Mouse (Mus musculus): ENCODE data around the gene Styx. TPM values are rescaled to one million over a fixed set of nuclear protein-coding genes. Genes with fewer than 3 reads are reported as not detected.

The Styx gene
- 44.1 TPM for polyA plus RNA-seq (2014; fragmentation: Illumina TruSeq; extraction: RNeasy Lipid Tissue Mini Kit (QIAGEN cat#74804); ENCODE audit: low read depth, low replicate concordance)

DNA sequence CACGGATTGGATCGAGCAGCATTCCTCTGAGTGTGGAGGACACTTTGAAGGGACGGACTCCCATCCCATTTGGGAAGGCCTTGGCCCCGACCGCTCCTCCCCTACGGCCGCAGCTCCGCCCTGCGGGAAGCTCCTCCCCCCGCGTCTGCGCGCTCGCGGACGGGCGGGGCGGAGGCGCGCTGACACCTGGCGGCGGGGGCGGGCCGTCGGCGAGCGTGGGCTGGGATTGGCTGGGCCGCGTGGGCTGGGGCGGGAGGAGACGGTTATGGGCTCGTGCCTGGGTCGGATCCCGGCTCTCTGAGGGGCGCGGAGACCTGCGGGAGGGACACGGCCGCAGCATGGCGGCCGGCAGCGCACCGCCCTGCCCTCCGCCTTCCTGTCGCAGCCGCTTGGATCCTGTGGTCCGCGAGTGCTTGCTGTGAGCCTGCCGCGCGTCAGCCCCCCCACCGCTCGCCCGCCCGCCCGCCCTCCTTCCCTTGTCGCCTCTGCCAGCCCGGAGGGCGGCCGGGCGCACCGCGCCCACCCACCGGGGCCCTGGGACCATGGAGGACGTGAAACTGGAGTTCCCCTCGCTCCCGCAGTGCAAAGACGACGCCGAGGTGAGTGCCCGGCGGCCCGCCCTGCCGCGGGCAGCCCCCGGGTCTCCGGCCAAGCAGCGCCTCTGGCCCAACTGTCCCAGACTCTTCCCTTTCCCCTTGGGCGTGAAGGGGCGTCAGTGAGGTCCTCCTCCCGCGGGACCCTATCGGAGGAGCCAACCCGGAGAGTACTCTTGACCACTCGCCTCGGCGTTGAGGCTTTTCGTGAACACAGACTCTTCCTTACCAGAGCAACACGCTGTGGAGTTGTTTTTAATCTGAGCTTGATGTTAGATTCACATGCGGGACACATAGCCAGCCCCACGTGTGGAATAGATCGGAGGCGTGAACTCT lies at the start of gene Styx:
TSS of gene Styx (plus strand) at position 163 of the 929 bp plus-strand sequence.

GRCm38 (mm10) chr14:45318426-45319236 lies 32.3 kb upstream of the Styx start, which contains the start of gene Ero1l:
Ero1l (minus strand) TSS chr14:45318771.

GRCm38 (mm10) chr14:45329589-45330181 lies 21.2 kb upstream of the Styx start, which contains the start of gene Psmc6:
Psmc6 (plus strand) TSS chr14:45329788.

DNA sequence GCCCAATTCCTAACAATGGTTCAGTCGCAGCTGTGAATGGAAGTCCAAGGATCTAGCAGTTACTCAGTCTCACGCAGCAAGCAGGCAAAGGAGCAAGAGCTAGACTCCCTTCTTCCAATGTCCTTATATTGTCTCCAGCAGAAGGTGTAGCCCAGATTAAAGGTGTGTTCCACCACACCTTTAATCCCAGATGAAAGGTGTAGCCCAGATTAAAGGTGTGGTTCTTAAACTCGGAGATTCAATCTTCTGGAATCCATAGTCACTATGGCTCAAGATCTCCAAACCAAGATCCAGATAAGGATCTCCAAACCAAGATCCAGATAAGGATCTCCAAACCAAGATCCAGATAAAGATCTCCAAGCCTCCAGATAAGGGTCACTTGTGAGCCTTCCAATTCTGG lies 53.9 kb downstream of the Styx start, which contains the start of gene Gnpnat1:
TSS of gene Gnpnat1 (minus strand) at position 101 of the 400 bp plus-strand sequence.

Other genes starting within 250 kb of the Styx start
- 1.7 TPM for gene Gpr137c, start 131.4 kb upstream of the Styx start, polyA plus RNA-seq (2014; fragmentation: Illumina TruSeq; extraction: RNeasy Lipid Tissue Mini Kit (QIAGEN cat#74804); ENCODE audit: low read depth, low replicate concordance)
- gene Txndc16, start 130.8 kb upstream of the Styx start, polyA plus RNA-seq (2014; fragmentation: Illumina TruSeq; extraction: RNeasy Lipid Tissue Mini Kit (QIAGEN cat#74804); ENCODE audit: low read depth, low replicate concordance), result 34.4 TPM
- gene Ero1l, start 32.3 kb upstream of the Styx start, polyA plus RNA-seq (2014; fragmentation: Illumina TruSeq; extraction: RNeasy Lipid Tissue Mini Kit (QIAGEN cat#74804); ENCODE audit: low read depth, low replicate concordance), result 86.0 TPM
- gene Psmc6, start 21.3 kb upstream of the Styx start, polyA plus RNA-seq (2014; fragmentation: Illumina TruSeq; extraction: RNeasy Lipid Tissue Mini Kit (QIAGEN cat#74804); ENCODE audit: low read depth, low replicate concordance), result 424 TPM
- gene Gnpnat1, start 53.8 kb downstream of the Styx start, polyA plus RNA-seq (2014; fragmentation: Illumina TruSeq; extraction: RNeasy Lipid Tissue Mini Kit (QIAGEN cat#74804); ENCODE audit: low read depth, low replicate concordance), result 179 TPM
- gene Fermt2, start 179.0 kb downstream of the Styx start, polyA plus RNA-seq (2014; fragmentation: Illumina TruSeq; extraction: RNeasy Lipid Tissue Mini Kit (QIAGEN cat#74804); ENCODE audit: low read depth, low replicate concordance), result 146 TPM